Mouse (Mus musculus) MEL (cell line): ENCODE measurements at regions not wholly inside any gene's neighbourhood (a gene's known extent, or its start where the extent isn't known, plus 50 kb on each side); places are given as distances from the start of the nearest gene placed in this dataset.

Experiments used
- DNase-seq: peaks from one replicate; pipeline ENCODE4 v3.0.0; 2011; ENCODE audit warnings: low read depth, low spot score
- H3K27ac ChIP-seq: 2 replicates; pipeline ENCODE4 v1.5.1; 2012; ENCODE audit warnings: low read depth, mild to moderate bottlenecking, control low read depth, low read length, moderate library complexity; ENCODE audit not compliant: control insufficient read depth
- H3K27me3 ChIP-seq, 2 experiments: fragments of 150-350 bp in 1 of 2; sonication (generic) in 1 of 2; 2 replicates each; pipeline ENCODE4 v1.6.1; 2012; ENCODE audit warnings: low read length in 2 of 2, mild to moderate bottlenecking in 2 of 2, improper control_type of control experiment in 1 of 2, moderate library complexity in 1 of 2; ENCODE audit not compliant: insufficient read depth in 2 of 2, control insufficient read depth in 1 of 2
- H3K36me3 ChIP-seq, 2 experiments: 2 replicates each; pipeline ENCODE4 v1.6.1; 2012 to 2014; ENCODE audit warnings: low read length in 2 of 2, improper control_type of control experiment in 1 of 2, inconsistent platforms in 1 of 2, mild to moderate bottlenecking in 1 of 2; ENCODE audit not compliant: insufficient read depth in 2 of 2, control insufficient read depth in 1 of 2
- H3K4me1 ChIP-seq, 2 experiments: fragments of 150-350 bp in 1 of 2; sonication (generic) in 1 of 2; 2 replicates each; pipeline ENCODE4 v1.6.1; 2012; ENCODE audit warnings: low read length in 2 of 2, improper control_type of control experiment in 1 of 2, mild to moderate bottlenecking in 1 of 2; ENCODE audit not compliant: insufficient read depth in 2 of 2, control insufficient read depth in 1 of 2
- H3K4me3 ChIP-seq, 2 experiments: fragments of 150-350 bp in 1 of 2; sonication (generic) in 1 of 2; 2 replicates each; pipeline ENCODE4 v1.5.1; 2012; ENCODE audit warnings: low read depth in 2 of 2, low read length in 2 of 2, mild to moderate bottlenecking in 2 of 2, moderate library complexity in 2 of 2, control low read depth in 1 of 2, improper control_type of control experiment in 1 of 2; ENCODE audit not compliant: control insufficient read depth in 1 of 2, insufficient read depth in 1 of 2
- H3K79me2 ChIP-seq: 2 replicates; pipeline ENCODE4 v1.6.1; 2012; ENCODE audit warnings: mild to moderate bottlenecking, low read length, moderate library complexity; ENCODE audit not compliant: control insufficient read depth, poor library complexity, insufficient read depth
- H3K9ac ChIP-seq: 2 replicates; pipeline ENCODE4 v1.6.1; 2012; ENCODE audit warnings: low read depth, mild to moderate bottlenecking, control low read depth, low read length, moderate library complexity; ENCODE audit not compliant: control insufficient read depth, poor library complexity, severe bottlenecking
- H3K9me3 ChIP-seq: fragments of 150-350 bp; sonication (generic); replicated peaks from 2 replicates; pipeline ENCODE4 v1.6.1; 2012; ENCODE audit warnings: mild to moderate bottlenecking, low read length, improper control_type of control experiment, moderate library complexity; ENCODE audit not compliant: insufficient read depth
- CHD2 ChIP-seq: IDR thresholded peaks from 2 replicates; pipeline ENCODE4 v1.6.1; 2011; ENCODE audit warnings: low read length, improper control_type of control experiment
- CTCF ChIP-seq, 3 experiments: IDR thresholded peaks in 2 of 3; conservative IDR thresholded peaks in 1 of 3; 2 replicates each; pipeline ENCODE4 v1.5.1; 2011 to 2012; ENCODE audit warnings: low read length in 3 of 3, low read depth in 2 of 3, mild to moderate bottlenecking in 2 of 3, improper control_type of control experiment in 1 of 3, inconsistent platforms in 1 of 3, mixed read lengths in 1 of 3, moderate library complexity in 1 of 3; ENCODE audit not compliant: control insufficient read depth in 1 of 3, insufficient read depth in 1 of 3, poor library complexity in 1 of 3, severe bottlenecking in 1 of 3
- ELF1 ChIP-seq: IDR thresholded peaks from 2 replicates; pipeline ENCODE4 v1.6.1; 2014; ENCODE audit warnings: low read depth, mild to moderate bottlenecking, inconsistent platforms, low read length, improper control_type of control experiment, moderate library complexity
- EP300 ChIP-seq, 2 experiments: IDR thresholded peaks; 2 replicates each; pipeline ENCODE4 v1.6.1; 2011; ENCODE audit warnings: improper control_type of control experiment in 2 of 2, low read length in 2 of 2, low read depth in 1 of 2, mild to moderate bottlenecking in 1 of 2
- ETS1 ChIP-seq: IDR thresholded peaks from 2 replicates; pipeline ENCODE4 v1.6.1; 2012; ENCODE audit warnings: low read depth, mild to moderate bottlenecking, inconsistent platforms, low read length, improper control_type of control experiment, moderate library complexity
- GABPA ChIP-seq: IDR thresholded peaks from 2 replicates; pipeline ENCODE4 v1.6.1; 2012; ENCODE audit warnings: low read depth, mild to moderate bottlenecking, inconsistent platforms, low read length, improper control_type of control experiment, moderate library complexity
- GATA1 ChIP-seq: IDR thresholded peaks from 2 replicates; pipeline ENCODE4 v1.6.1; 2011; ENCODE audit warnings: low read depth, low read length, improper control_type of control experiment
- JUND ChIP-seq: IDR thresholded peaks from 2 replicates; pipeline ENCODE4 v1.6.1; 2011; ENCODE audit warnings: low read depth, mild to moderate bottlenecking, improper control_type of control experiment, low read length
- KAT2A ChIP-seq: conservative IDR thresholded peaks from 2 replicates; pipeline ENCODE4 v1.6.1; 2012; ENCODE audit warnings: low read depth, low read length, improper control_type of control experiment, inconsistent platforms
- MAFK ChIP-seq: IDR thresholded peaks from 2 replicates; pipeline ENCODE4 v1.6.1; 2011; ENCODE audit warnings: low read depth, mild to moderate bottlenecking, low read length, improper control_type of control experiment, borderline replicate concordance
- MAX ChIP-seq: IDR thresholded peaks from 2 replicates; pipeline ENCODE4 v1.6.1; 2011; ENCODE audit warnings: low read length, improper control_type of control experiment
- MEF2A ChIP-seq: IDR thresholded peaks from 2 replicates; pipeline ENCODE4 v1.6.1; 2014; ENCODE audit warnings: low read depth, mild to moderate bottlenecking, inconsistent platforms, low read length, improper control_type of control experiment; ENCODE audit not compliant: poor library complexity, insufficient replicate concordance, severe bottlenecking; ENCODE audit errors: extremely low read depth
- MXI1 ChIP-seq: IDR thresholded peaks from 2 replicates; pipeline ENCODE4 v1.6.1; 2011; ENCODE audit warnings: mild to moderate bottlenecking, low read depth, low read length, improper control_type of control experiment
- MYB ChIP-seq: IDR thresholded peaks from 2 replicates; pipeline ENCODE4 v1.6.1; 2011; ENCODE audit warnings: mild to moderate bottlenecking, low read depth, low read length, improper control_type of control experiment
- MYC ChIP-seq: IDR thresholded peaks from 2 replicates; pipeline ENCODE4 v1.6.1; 2011; ENCODE audit warnings: low read depth, mild to moderate bottlenecking, low read length, improper control_type of control experiment, moderate library complexity
- NELFE ChIP-seq: IDR thresholded peaks from 2 replicates; pipeline ENCODE4 v1.6.1; 2011; ENCODE audit warnings: low read depth, low read length, improper control_type of control experiment
- POLR2A ChIP-seq, 2 experiments: IDR thresholded peaks; 2 replicates each; pipeline ENCODE4 v1.6.1; 2011 to 2012; ENCODE audit warnings: low read length in 2 of 2, mild to moderate bottlenecking in 2 of 2, control low read depth in 1 of 2, improper control_type of control experiment in 1 of 2, low read depth in 1 of 2, moderate library complexity in 1 of 2; ENCODE audit not compliant: control insufficient read depth in 1 of 2, insufficient read depth in 1 of 2, poor library complexity in 1 of 2
- RAD21 ChIP-seq: IDR thresholded peaks from 2 replicates; pipeline ENCODE4 v1.6.1; 2011; ENCODE audit warnings: mild to moderate bottlenecking, low read depth, low read length, improper control_type of control experiment
- SIN3A ChIP-seq: IDR thresholded peaks from 2 replicates; pipeline ENCODE4 v1.6.1; 2012; ENCODE audit warnings: low read length, improper control_type of control experiment, inconsistent platforms
- TBP ChIP-seq: IDR thresholded peaks from 2 replicates; pipeline ENCODE4 v1.8.0; 2011; ENCODE audit warnings: low read depth, low read length, improper control_type of control experiment
- TCF12 ChIP-seq: IDR thresholded peaks from 2 replicates; pipeline ENCODE4 v1.6.1; 2014; ENCODE audit warnings: low read depth, mild to moderate bottlenecking, inconsistent platforms, low read length, improper control_type of control experiment, moderate library complexity
- ZC3H11A ChIP-seq: IDR thresholded peaks from 2 replicates; pipeline ENCODE4 v1.6.1; 2012; ENCODE audit warnings: low read depth, mild to moderate bottlenecking, inconsistent platforms, low read length, improper control_type of control experiment
- ZMIZ1 ChIP-seq: IDR thresholded peaks from 2 replicates; pipeline ENCODE4 v1.6.1; 2012; ENCODE audit warnings: low read depth, mild to moderate bottlenecking, inconsistent platforms, low read length, improper control_type of control experiment, moderate library complexity

DNA sequence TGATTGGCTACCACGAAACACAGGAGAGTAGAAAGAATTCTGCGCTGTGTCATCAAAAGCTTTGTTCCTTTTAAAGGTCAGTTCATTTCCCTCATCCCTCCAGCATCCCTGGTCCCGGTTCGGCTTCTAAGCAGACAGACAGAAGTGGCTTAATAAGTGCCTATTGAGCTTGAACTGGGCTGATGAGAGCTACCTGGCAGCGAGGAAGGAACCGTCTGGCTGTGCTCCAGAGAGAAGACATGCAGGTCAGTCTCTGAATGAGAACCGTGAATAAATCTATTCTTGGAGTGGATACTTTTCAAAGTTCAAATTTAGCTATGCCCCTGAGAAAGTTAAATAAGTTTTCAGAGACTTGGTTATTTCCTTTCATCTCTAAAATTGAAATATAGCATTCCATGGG is 135.0 kb upstream of the Fam78b start:
- Histone ChIP-seq H3K4me1 (peaks cover 2 to 4% of the 10 kb centered on the region in 2 experiments; a peak in 1 of 4 replicates), H3K4me3 (no peak overlapping the region), H3K36me3 (no peaks in the 10 kb centered on the region; a peak in 1 of 4 replicates), H3K79me2 (no peaks in the 10 kb centered on the region), H3K9ac (no peak overlapping the region), H3K27ac (no peak overlapping the region), H3K27me3 (peaks cover 0 to 1% of the 10 kb centered on the region in 2 experiments; a peak in 2 of 4 replicates), H3K9me3 (no peaks in the 10 kb centered on the region)
- no peak for TF ChIP-seq MXI1
- TF ChIP-seq MEF2A = no peak
- TF ChIP-seq ETS1 = no peak
- TF ChIP-seq ELF1 = no peak
- no peak for TF ChIP-seq EP300 (IDR thresholded peaks at IDR 0.05; ENCODE audit: low read depth in 1 of 2, low read length in 2 of 2)
- TF ChIP-seq RAD21 = no peak
- TF ChIP-seq ZC3H11A = no peak
- DNase-seq = no peak

DNA sequence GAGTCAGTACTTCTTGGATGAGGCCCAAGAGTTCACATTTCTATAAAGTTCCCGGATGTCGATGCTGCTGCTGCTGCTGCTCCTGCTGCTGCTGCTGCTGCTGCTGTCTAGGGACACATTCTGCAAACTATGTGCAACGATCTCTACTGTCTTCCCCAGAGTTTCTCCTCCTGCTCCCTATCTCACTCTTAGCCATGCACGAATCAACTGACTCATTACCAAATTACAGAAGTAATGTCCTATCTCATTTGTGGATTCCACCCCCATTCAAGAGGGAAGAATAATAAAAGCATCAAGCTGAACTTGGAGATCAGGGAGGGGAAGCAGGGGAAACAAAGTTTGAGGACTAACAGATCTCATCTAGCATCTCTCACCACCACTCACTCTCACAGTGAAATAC is 130.0 kb upstream of the Fam78b start:
- peak; percentile 86 for DNase-seq
- Histone ChIP-seq H3K9ac (no peak overlapping the region), H3K79me2 (no peaks in the 10 kb centered on the region), H3K27ac (peak overlapping the region; percentile 54), H3K9me3 (no peaks in the 10 kb centered on the region), H3K36me3 (peaks cover 0 to 6% of the 10 kb centered on the region in 2 experiments; a peak in 2 of 4 replicates), H3K27me3 (no peaks in the 10 kb centered on the region), H3K4me1 (peaks cover 5 to 10% of the 10 kb centered on the region in 2 experiments; a peak in 3 of 4 replicates), H3K4me3 (peak overlapping the region in 1 of 2 experiments; percentile 6; a peak in 1 of 4 replicates)
- no peak for TF ChIP-seq GABPA
- 0 out of 2 replicates have a peak, but pooled peaks have one; percentile 49 for TF ChIP-seq TBP
- TF ChIP-seq EP300 (IDR thresholded peaks at IDR 0.05; ENCODE audit: low read depth in 1 of 2, low read length in 2 of 2) = peak; percentile 79 to 83
- no peak for TF ChIP-seq RAD21
- TF ChIP-seq CHD2 = no peak
- TF ChIP-seq POLR2A (IDR thresholded peaks at IDR 0.05; ENCODE audit: control insufficient read depth in 1 of 2, insufficient read depth in 1 of 2, low read depth in 1 of 2, low read length in 2 of 2, poor library complexity in 1 of 2) = no peak
- TF ChIP-seq NELFE = peak; percentile 26; the same call in 1 of the 2 replicates
- TF ChIP-seq MYC = no peak
- TF ChIP-seq KAT2A = no peak
- peak; percentile 60; the same call in 1 of the 2 replicates for TF ChIP-seq MAX
- no peak for TF ChIP-seq ZMIZ1
- TF ChIP-seq CTCF (IDR thresholded peaks at IDR 0.05 in 2 of 3, conservative IDR thresholded peaks at IDR 0.05 in 1 of 3; ENCODE audit: control insufficient read depth in 1 of 3, insufficient read depth in 1 of 3, low read depth in 2 of 3, low read length in 3 of 3, poor library complexity in 1 of 3, severe bottlenecking in 1 of 3) = no peak
- peak; percentile 52; the same call in 1 of the 2 replicates for TF ChIP-seq TCF12
- peak; percentile 60 for TF ChIP-seq GATA1
- 0 out of 2 replicates have a peak, but pooled peaks have one; percentile 48 for TF ChIP-seq JUND
- TF ChIP-seq MYB = peak; percentile 66
- peak; percentile 46; the same call in 1 of the 2 replicates for TF ChIP-seq MXI1
- TF ChIP-seq ETS1 = peak; percentile 62; the same call in 1 of the 2 replicates
- no peak for TF ChIP-seq SIN3A
- no peak for TF ChIP-seq MAFK
